Mouse (Mus musculus): Measurements from ENCODE around the gene Rev1. TPM values are rescaled to one million over a fixed set of nuclear protein-coding genes. Genes with fewer than 3 reads are reported as not detected.

The Rev1 gene
- total and polyA plus RNA-seq, 2 experiments from 2014 or later, result 25.0 to 41.3 TPM

DNA sequence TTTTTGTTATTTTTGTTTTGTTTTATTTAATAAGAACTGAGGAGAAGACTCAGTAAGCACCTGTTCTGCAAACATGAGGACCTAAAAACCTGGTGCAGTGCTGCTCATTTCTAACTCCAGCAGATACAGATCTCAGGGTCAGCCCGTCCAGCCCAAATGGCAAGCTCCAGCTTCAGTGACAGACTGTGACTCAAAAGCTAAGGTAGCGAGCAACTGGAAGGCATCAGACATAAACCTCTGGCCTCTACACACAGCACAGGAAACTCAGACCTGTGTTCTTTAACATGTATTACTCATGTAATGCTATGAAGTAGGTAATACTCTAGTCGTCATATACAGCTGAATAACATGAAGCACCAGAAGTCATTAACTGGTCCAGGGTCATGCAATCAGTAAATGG, 3.2 kb downstream of the Rev1 start:
- no peaks in the 10 kb centered on the region for H3K36me3 ChIP-seq (ENCODE audit: insufficient read depth)
- H3K9ac ChIP-seq, result no peak overlapping the region
- no peak overlapping the region for H3K4me3 ChIP-seq (ENCODE audit: low read depth, low read length)
- H3K4me1 ChIP-seq (ENCODE audit: insufficient read depth), result peaks cover 12% of the 10 kb centered on the region
- WGBS, result 85% methylated on average over 3 of the region's 3 CpGs
- DNase-seq (no peak), ATAC-seq (no peak)
- H3K9me3 ChIP-seq (ENCODE audit: low read length), result no peaks in the 10 kb centered on the region
- H3K27me3 ChIP-seq (ENCODE audit: insufficient read depth, low read length), result no peaks in the 10 kb centered on the region
- no peak overlapping the region for H3K27ac ChIP-seq (ENCODE audit: low read depth, low read length)
- no peak overlapping the region for H3K4me2 ChIP-seq (ENCODE audit: low read depth)
- TF ChIP-seq CTCF (IDR thresholded peaks at IDR 0.05; ENCODE audit: low read depth), result no peak

DNA sequence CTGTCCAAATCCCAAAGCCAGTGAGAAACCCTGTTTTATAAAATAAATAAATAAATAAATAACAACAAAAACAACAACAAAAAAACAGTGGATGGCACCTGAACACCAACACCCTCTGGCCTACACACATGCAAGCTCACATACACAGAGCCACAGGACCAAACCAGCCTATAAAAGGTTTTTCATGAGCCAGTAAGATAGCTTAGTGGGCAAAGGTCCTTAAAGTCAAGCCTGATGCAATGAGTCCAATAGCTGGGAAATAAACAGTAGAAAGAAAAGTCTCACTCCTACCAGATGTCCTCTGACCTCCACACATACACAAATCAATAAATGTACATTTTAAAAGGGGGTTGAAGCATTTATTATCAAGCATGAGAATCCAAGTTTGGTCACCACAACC, 5.3 kb downstream of the Rev1 start:
- DNase-seq, result no peak
- no peak for TF ChIP-seq CTCF (IDR thresholded peaks at IDR 0.05; ENCODE audit: low read depth)
- Histone ChIP-seq H3K27me3 (ENCODE audit: insufficient read depth, low read length) (no peaks in the 10 kb centered on the region), H3K27ac (ENCODE audit: low read depth, low read length) (no peak overlapping the region), H3K4me3 (ENCODE audit: low read depth, low read length) (no peak overlapping the region), H3K4me2 (ENCODE audit: low read depth) (no peak overlapping the region), H3K4me1 (ENCODE audit: insufficient read depth) (peaks cover 7% of the 10 kb centered on the region), H3K9ac (no peak overlapping the region), H3K36me3 (ENCODE audit: insufficient read depth) (no peaks in the 10 kb centered on the region), H3K9me3 (ENCODE audit: low read length) (no peaks in the 10 kb centered on the region)
- no peak for ATAC-seq

DNA sequence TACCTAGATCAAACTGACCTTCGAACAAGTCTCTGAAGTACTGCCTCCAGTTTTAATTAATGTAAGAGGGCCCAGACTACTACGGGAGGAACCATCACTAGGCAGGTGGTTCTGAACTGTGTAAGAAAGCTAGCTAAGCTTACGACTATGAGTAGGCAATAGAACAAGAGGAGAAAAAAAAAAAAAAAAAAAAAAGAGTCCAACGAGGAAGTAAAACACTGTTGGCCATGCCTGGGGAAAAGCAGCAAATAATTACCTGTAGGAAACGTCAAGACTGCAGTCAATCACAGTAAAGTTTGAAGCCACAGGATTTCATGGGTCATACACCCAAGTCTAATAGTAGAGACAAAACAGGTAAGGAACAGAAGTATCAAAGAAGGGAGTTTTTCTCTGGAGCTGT, 8.7 kb downstream of the Rev1 start:
- Histone ChIP-seq H3K4me2 (ENCODE audit: low read depth) (no peak overlapping the region), H3K27me3 (ENCODE audit: insufficient read depth, low read length) (no peaks in the 10 kb centered on the region), H3K36me3 (ENCODE audit: insufficient read depth) (no peaks in the 10 kb centered on the region), H3K4me3 (ENCODE audit: low read depth, low read length) (no peak overlapping the region), H3K4me1 (ENCODE audit: insufficient read depth) (no peaks in the 10 kb centered on the region), H3K9me3 (ENCODE audit: low read length) (no peaks in the 10 kb centered on the region), H3K27ac (ENCODE audit: low read depth, low read length) (no peak overlapping the region), H3K9ac (no peak overlapping the region)
- no peak for TF ChIP-seq CTCF (IDR thresholded peaks at IDR 0.05; ENCODE audit: low read depth)
- no peak for ATAC-seq
- DNase-seq, result no peak
- WGBS, result 77% methylated on average over 5 of the region's 5 CpGs

DNA sequence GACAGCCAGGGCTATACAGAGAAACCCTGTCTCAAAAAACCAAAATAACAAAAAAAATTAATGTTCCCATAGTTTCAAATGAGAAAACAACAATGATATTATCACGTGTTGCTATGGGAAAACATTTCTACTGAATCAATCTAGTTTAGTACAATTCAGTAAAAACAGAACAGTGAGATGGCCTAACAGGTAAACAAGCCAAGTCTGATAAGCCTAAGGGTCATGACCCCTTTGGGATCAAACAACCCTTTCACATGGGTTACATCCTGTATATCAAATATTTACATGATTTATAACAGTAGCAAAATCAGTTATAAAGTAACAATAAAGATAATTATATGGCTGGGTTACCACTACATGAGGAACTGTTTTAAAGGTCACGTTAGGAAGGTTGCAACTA, 11.0 kb downstream of the Rev1 start:
- H3K27ac ChIP-seq (ENCODE audit: low read depth, low read length), result no peak overlapping the region
- no peaks in the 10 kb centered on the region for H3K36me3 ChIP-seq (ENCODE audit: insufficient read depth)
- ATAC-seq (no peak), DNase-seq (no peak)
- H3K4me3 ChIP-seq (ENCODE audit: low read depth, low read length), result no peak overlapping the region
- no peak for TF ChIP-seq CTCF (IDR thresholded peaks at IDR 0.05; ENCODE audit: low read depth)
- H3K4me1 ChIP-seq (ENCODE audit: insufficient read depth), result no peaks in the 10 kb centered on the region
- 90% methylated on average over 2 of the region's 2 CpGs for WGBS
- no peak overlapping the region for H3K9ac ChIP-seq
- H3K27me3 ChIP-seq (ENCODE audit: insufficient read depth, low read length), result no peaks in the 10 kb centered on the region
- H3K4me2 ChIP-seq (ENCODE audit: low read depth), result no peak overlapping the region
- no peaks in the 10 kb centered on the region for H3K9me3 ChIP-seq (ENCODE audit: low read length)

DNA sequence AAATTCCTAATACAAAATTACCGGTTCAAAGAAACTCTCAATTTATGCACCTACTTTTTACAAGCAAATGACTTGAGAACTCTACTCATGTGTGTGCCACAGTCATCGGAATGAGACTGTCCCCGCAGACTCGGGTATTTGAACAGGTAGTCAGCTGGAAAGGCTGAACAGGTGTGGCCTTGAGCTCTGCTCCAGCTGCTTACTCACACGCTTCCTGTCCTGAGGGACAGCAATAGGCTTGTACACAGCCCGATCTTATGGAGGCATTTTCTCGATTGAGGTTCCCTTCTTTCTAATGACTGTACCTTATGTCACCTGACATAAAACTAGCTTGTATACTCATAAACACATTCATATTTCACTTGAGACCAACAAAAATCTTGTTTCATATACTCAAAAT, 19.8 kb downstream of the Rev1 start:
- peaks cover 7% of the 10 kb centered on the region; the same call in 1 of the 2 replicates for H3K36me3 ChIP-seq (ENCODE audit: insufficient read depth)
- H3K9ac ChIP-seq, result no peak overlapping the region
- H3K9me3 ChIP-seq (ENCODE audit: low read length), result no peaks in the 10 kb centered on the region
- no peak for TF ChIP-seq CTCF (IDR thresholded peaks at IDR 0.05; ENCODE audit: low read depth)
- no peak overlapping the region for H3K4me2 ChIP-seq (ENCODE audit: low read depth)
- DNase-seq, result no peak
- H3K27me3 ChIP-seq (ENCODE audit: insufficient read depth, low read length), result no peaks in the 10 kb centered on the region
- H3K4me1 ChIP-seq (ENCODE audit: insufficient read depth), result no peaks in the 10 kb centered on the region
- WGBS, result 95% methylated on average over 7 of the region's 7 CpGs
- H3K27ac ChIP-seq (ENCODE audit: low read depth, low read length), result no peak overlapping the region
- H3K4me3 ChIP-seq (ENCODE audit: low read depth, low read length), result no peak overlapping the region
- no peak for ATAC-seq

DNA sequence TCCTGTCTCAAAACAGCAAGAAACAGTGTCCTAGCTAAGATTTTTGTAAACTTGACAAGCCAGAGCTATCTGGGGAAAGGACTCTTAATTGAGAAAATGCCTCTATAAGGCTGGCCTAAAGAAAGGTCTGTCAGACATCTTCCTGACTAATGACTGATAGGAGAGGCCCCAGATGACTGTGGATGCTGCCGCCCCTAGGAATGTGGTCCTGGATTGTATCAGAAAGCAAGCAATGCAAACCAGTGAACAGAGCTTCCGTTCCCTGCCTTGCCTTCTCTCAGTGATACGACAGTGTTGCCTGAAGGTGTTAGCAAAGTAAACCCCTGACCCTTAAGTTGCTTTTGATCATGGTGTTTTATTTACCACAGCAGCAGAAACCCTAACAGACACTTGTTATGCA, 25.8 kb downstream of the Rev1 start:
- Histone ChIP-seq H3K9ac (no peak overlapping the region), H3K4me1 (ENCODE audit: insufficient read depth) (no peaks in the 10 kb centered on the region), H3K9me3 (ENCODE audit: low read length) (no peaks in the 10 kb centered on the region), H3K36me3 (ENCODE audit: insufficient read depth) (peaks cover 15% of the 10 kb centered on the region), H3K4me2 (ENCODE audit: low read depth) (no peak overlapping the region), H3K4me3 (ENCODE audit: low read depth, low read length) (no peak overlapping the region), H3K27ac (ENCODE audit: low read depth, low read length) (no peak overlapping the region), H3K27me3 (ENCODE audit: insufficient read depth, low read length) (no peaks in the 10 kb centered on the region)
- TF ChIP-seq CTCF (IDR thresholded peaks at IDR 0.05; ENCODE audit: low read depth), result no peak
- WGBS, result 91% methylated on average over 3 of the region's 3 CpGs
- ATAC-seq (no peak), DNase-seq (no peak)

DNA sequence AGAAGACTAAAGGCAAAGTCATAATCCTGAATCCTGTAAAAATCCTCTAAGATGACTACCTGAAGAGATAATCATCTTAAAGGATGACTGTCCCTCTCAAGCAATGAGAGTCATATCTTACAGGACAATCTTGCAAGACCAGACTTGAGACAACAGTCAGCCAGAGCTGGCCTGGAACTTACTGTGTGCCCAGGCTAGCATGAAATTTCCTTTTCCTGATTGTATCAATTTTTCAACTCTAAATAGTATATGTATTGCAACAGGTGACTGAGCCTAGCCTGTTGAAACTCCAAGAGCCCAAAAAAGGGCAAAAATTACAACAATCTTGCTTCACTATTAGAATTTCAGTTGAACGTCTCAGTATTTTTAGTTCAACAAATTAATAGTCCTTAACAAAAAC, 26.4 kb downstream of the Rev1 start:
- H3K36me3 ChIP-seq (ENCODE audit: insufficient read depth), result peaks cover 18% of the 10 kb centered on the region
- no peaks in the 10 kb centered on the region for H3K9me3 ChIP-seq (ENCODE audit: low read length)
- no peak for ATAC-seq
- DNase-seq, result no peak
- H3K27ac ChIP-seq (ENCODE audit: low read depth, low read length), result no peak overlapping the region
- no peaks in the 10 kb centered on the region for H3K4me1 ChIP-seq (ENCODE audit: insufficient read depth)
- no peak for TF ChIP-seq CTCF (IDR thresholded peaks at IDR 0.05; ENCODE audit: low read depth)
- WGBS, result 83% methylated on average over 1 of the region's 1 CpGs
- H3K27me3 ChIP-seq (ENCODE audit: insufficient read depth, low read length), result no peaks in the 10 kb centered on the region
- H3K4me2 ChIP-seq (ENCODE audit: low read depth), result no peak overlapping the region
- H3K9ac ChIP-seq, result no peak overlapping the region
- H3K4me3 ChIP-seq (ENCODE audit: low read depth, low read length), result no peak overlapping the region

DNA sequence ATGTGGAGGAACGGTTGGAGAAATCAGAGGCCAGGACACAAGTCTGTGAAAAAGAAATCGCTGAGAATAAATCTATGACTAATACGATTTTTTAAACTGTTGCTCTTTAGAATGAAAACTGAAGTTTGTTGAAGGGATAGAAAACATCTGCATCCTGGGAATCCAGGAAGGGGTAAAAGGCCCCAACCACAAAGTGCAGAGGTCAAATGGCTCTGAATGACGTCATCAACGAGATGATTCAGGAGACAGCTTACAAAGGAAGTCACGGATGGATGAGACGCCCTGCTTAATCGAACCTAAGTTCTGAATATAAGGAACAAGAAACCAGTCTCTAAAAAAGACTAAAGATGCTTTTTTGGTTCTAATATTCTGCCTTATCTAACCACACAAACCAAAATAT, 48.3 kb downstream of the Rev1 start:
- H3K36me3 ChIP-seq (ENCODE audit: insufficient read depth), result peaks cover 28% of the 10 kb centered on the region
- no peak for ATAC-seq
- no peak for TF ChIP-seq CTCF (IDR thresholded peaks at IDR 0.05; ENCODE audit: low read depth)

More for the DNA sequence above, 48.3 kb downstream of the Rev1 start:
- Histone ChIP-seq H3K27ac (ENCODE audit: low read depth, low read length) (no peak overlapping the region), H3K9ac (no peak overlapping the region), H3K9me3 (ENCODE audit: low read length) (no peaks in the 10 kb centered on the region), H3K4me3 (ENCODE audit: low read depth, low read length) (no peak overlapping the region), H3K4me2 (ENCODE audit: low read depth) (no peak overlapping the region), H3K4me1 (ENCODE audit: insufficient read depth) (no peaks in the 10 kb centered on the region), H3K27me3 (ENCODE audit: insufficient read depth, low read length) (no peaks in the 10 kb centered on the region)
- 84% methylated on average over 8 of the region's 8 CpGs for WGBS
- DNase-seq, result no peak

All from forebrain, postnatal 0 days (tissue).